Mouse (Mus musculus) adrenal gland, postnatal 10 days (tissue): ENCODE data around the gene Rai14. TPM values are rescaled to one million over a fixed set of nuclear protein-coding genes. Genes with fewer than 3 reads are reported as not detected.

Experiments
- DNase-seq: peaks from one replicate; pipeline ENCODE4 v3.0.0; 2021; ENCODE audit warnings: mixed read lengths
- total RNA-seq, 2 experiments: library from RNA; stranded (reverse); gene quantifications; 2 replicates each; pipeline ENCODE4 v1.2.3; 2021

Gene Rai14
- total RNA-seq, 2 experiments from 2014 or later, result 18.7 to 21.0 TPM

GRCm38 (mm10) chr15:10689304-10689703 is 25.1 kb downstream of the Rai14 start:
- DNase-seq, result no peak

GRCm38 (mm10) chr15:10688686-10689085 is 25.7 kb downstream of the Rai14 start:
- DNase-seq, result no peak

- DNase-seq, result no peak
Observed at GRCm38 (mm10) chr15:10687365-10687764, 27.1 kb downstream of the Rai14 start.

- peak; percentile 48 for DNase-seq
Observed at GRCm38 (mm10) chr15:10685692-10686430, 28.6 kb downstream of the Rai14 start.

- DNase-seq, result no peak
Observed at GRCm38 (mm10) chr15:10683687-10684203, 30.7 kb downstream of the Rai14 start.

GRCm38 (mm10) chr15:10680514-10680913 is 33.9 kb downstream of the Rai14 start:
- no peak for DNase-seq

GRCm38 (mm10) chr15:10679571-10679970 is 34.9 kb downstream of the Rai14 start:
- DNase-seq, result no peak

GRCm38 (mm10) chr15:10675801-10676200 is 38.6 kb downstream of the Rai14 start:
- DNase-seq, result no peak

- no peak for DNase-seq
Observed at GRCm38 (mm10) chr15:10672880-10673279, 41.5 kb downstream of the Rai14 start.

GRCm38 (mm10) chr15:10671868-10672267 is 42.6 kb downstream of the Rai14 start:
- peak; percentile 72 for DNase-seq

GRCm38 (mm10) chr15:10670107-10670506 is 44.3 kb downstream of the Rai14 start:
- no peak for DNase-seq

- no peak for DNase-seq
Observed at GRCm38 (mm10) chr15:10668120-10668900, 46.1 kb downstream of the Rai14 start.

GRCm38 (mm10) chr15:10665816-10666215 is 48.6 kb downstream of the Rai14 start:
- DNase-seq, result no peak

- no peak for DNase-seq
Observed at GRCm38 (mm10) chr15:10664529-10664898, 49.9 kb downstream of the Rai14 start.

- no peak for DNase-seq
Observed at GRCm38 (mm10) chr15:10663793-10664528, 50.5 kb downstream of the Rai14 start.

- DNase-seq, result no peak
Observed at GRCm38 (mm10) chr15:10661961-10662606, 52.3 kb downstream of the Rai14 start.

- DNase-seq, result no peak
Observed at GRCm38 (mm10) chr15:10658803-10659202, 55.6 kb downstream of the Rai14 start.

- DNase-seq, result no peak
Observed at GRCm38 (mm10) chr15:10656146-10656545, 58.3 kb downstream of the Rai14 start.

GRCm38 (mm10) chr15:10655151-10655905 is 59.1 kb downstream of the Rai14 start:
- DNase-seq, result no peak

- no peak for DNase-seq
Observed at GRCm38 (mm10) chr15:10654696-10655095, 59.7 kb downstream of the Rai14 start.

- DNase-seq, result no peak
Observed at GRCm38 (mm10) chr15:10652931-10653475, 61.4 kb downstream of the Rai14 start.
